ENCODE assay signal across 9 mouse cellular contexts in the genomic region with DNA sequence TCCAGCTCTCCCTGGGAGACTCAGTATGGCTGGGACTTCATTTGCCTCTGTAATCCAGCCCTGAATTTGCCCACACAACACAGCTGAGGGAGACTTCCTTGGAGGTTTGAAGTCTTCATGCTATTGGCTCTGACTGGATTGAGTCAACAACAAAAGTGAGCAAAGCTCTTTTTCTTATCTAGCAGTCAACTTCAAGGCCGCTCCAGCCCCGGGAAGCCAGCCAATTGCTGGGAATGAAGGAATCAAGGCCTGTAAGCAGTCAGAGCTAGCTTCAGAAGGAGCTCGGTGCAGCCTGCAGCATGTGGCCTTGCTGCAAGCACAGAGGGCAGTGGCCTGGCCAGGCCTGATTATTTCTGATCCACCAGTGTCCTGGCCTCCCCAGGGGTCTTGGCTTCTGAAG. TPM values are rescaled to one million over a fixed set of nuclear protein-coding genes. Genes with fewer than 3 reads are reported as not detected.
DNase-seq lines count a peak whose midpoint lies in the region; ATAC-seq and TF ChIP-seq lines count a peak whose summit lies in the region.
"Had no signal": no experiment of that assay in that cellular context is flagged by ENCODE, and none has a peak within 500 bp of the region (broad histone marks: within the 10 kb centered on the region; RNA-seq: fewer than 3 reads in every experiment).

No protein-coding gene starts in this region.

- no peak for TF ChIP-seq POLR2A in kidney, adult 2 months (IDR thresholded peaks at IDR 0.05; ENCODE audit: low read depth, low read length)

- H3K27me3 ChIP-seq in forebrain, embryonic 14.5 days (replicated peaks; ENCODE audit: control insufficient read depth, insufficient read depth, low read length): no peaks in the 10 kb centered on the region
- H3K27me3 ChIP-seq in forebrain, embryonic 11.5 days (ENCODE audit: control insufficient read depth, insufficient read depth, low read length): no peaks in the 10 kb centered on the region
- no peaks in the 10 kb centered on the region for H3K27me3 ChIP-seq in kidney, adult 2 months (replicated peaks; ENCODE audit: control insufficient read depth, insufficient read depth, low read length)
- no peaks in the 10 kb centered on the region for H3K27me3 ChIP-seq in liver, embryonic 13.5 days
- peaks cover 3% of the 10 kb centered on the region; the same call in 1 of the 2 replicates for H3K27me3 ChIP-seq in forebrain, embryonic 12.5 days
- H3K27me3 ChIP-seq: neural tube, embryonic 12.5 days had no signal

- no peak overlapping the region for H3K27ac ChIP-seq in forebrain, embryonic 14.5 days (ENCODE audit: low read depth, low read length)
- H3K27ac ChIP-seq in forebrain, embryonic 11.5 days (ENCODE audit: low read depth, low read length): no peak overlapping the region
- peak overlapping the region; percentile 47; the same call in 1 of the 2 replicates for H3K27ac ChIP-seq in kidney, adult 2 months (ENCODE audit: insufficient read depth, low read depth, low read length)
- H3K27ac ChIP-seq in liver, embryonic 13.5 days: no peak overlapping the region
- no peak overlapping the region for H3K27ac ChIP-seq in forebrain, embryonic 12.5 days
- H3K27ac ChIP-seq: neural tube, embryonic 12.5 days had no signal

- H3K4me2 ChIP-seq in forebrain, embryonic 14.5 days (ENCODE audit: low read length): no peak overlapping the region
- no peak overlapping the region for H3K4me2 ChIP-seq in forebrain, embryonic 11.5 days (ENCODE audit: low read depth, low read length, severe bottlenecking)
- no peak overlapping the region for H3K4me2 ChIP-seq in liver, embryonic 13.5 days
- H3K4me2 ChIP-seq in forebrain, embryonic 12.5 days: no peak overlapping the region
- H3K4me2 ChIP-seq: neural tube, embryonic 12.5 days had no signal

- H3K4me3 ChIP-seq in forebrain, embryonic 14.5 days (ENCODE audit: low read depth, low read length): no peak overlapping the region
- no peak overlapping the region for H3K4me3 ChIP-seq in forebrain, embryonic 11.5 days (ENCODE audit: low read depth, low read length)
- no peak overlapping the region for H3K4me3 ChIP-seq in kidney, adult 2 months (ENCODE audit: insufficient read depth, low read depth, low read length)
- no peak overlapping the region for H3K4me3 ChIP-seq in liver, embryonic 13.5 days (replicated peaks)
- no peak overlapping the region for H3K4me3 ChIP-seq in forebrain, embryonic 12.5 days (replicated peaks)
- H3K4me3 ChIP-seq: neural tube, embryonic 12.5 days had no signal

- H3K9ac ChIP-seq in forebrain, embryonic 14.5 days (ENCODE audit: low read length): no peak overlapping the region
- H3K9ac ChIP-seq in forebrain, embryonic 11.5 days (ENCODE audit: low read length): no peak overlapping the region
- H3K9ac ChIP-seq in liver, embryonic 13.5 days: no peak overlapping the region
- H3K9ac ChIP-seq in forebrain, embryonic 12.5 days: no peak overlapping the region
- H3K9ac ChIP-seq: neural tube, embryonic 12.5 days had no signal

- H3K9me3 ChIP-seq in forebrain, embryonic 14.5 days (replicated peaks; ENCODE audit: control insufficient read depth, low read length): no peaks in the 10 kb centered on the region
- no peaks in the 10 kb centered on the region for H3K9me3 ChIP-seq in forebrain, embryonic 11.5 days (ENCODE audit: control insufficient read depth, low read length)
- H3K9me3 ChIP-seq in liver, embryonic 13.5 days (replicated peaks): no peaks in the 10 kb centered on the region
- H3K9me3 ChIP-seq in forebrain, embryonic 12.5 days: no peaks in the 10 kb centered on the region
- H3K9me3 ChIP-seq: neural tube, embryonic 12.5 days had no signal

- ATAC-seq in forebrain, embryonic 14.5 days: no peak
- ATAC-seq in forebrain, embryonic 11.5 days (replicated peaks; ENCODE audit: low FRiP score): no peak
- ATAC-seq in liver, embryonic 13.5 days (ENCODE audit: low read depth): peak; percentile 45; the same call in 1 of the 2 replicates
- ATAC-seq in forebrain, embryonic 12.5 days (ENCODE audit: low FRiP score): no peak

- no peaks in the 10 kb centered on the region for H3K36me3 ChIP-seq in forebrain, embryonic 14.5 days (ENCODE audit: control insufficient read depth, insufficient read depth, low read length)
- H3K36me3 ChIP-seq in forebrain, embryonic 11.5 days (ENCODE audit: control insufficient read depth, insufficient read depth, low read length): no peaks in the 10 kb centered on the region
- H3K36me3 ChIP-seq in kidney, adult 2 months (ENCODE audit: control insufficient read depth, insufficient read depth, low read length): no peaks in the 10 kb centered on the region
- H3K36me3 ChIP-seq in liver, embryonic 13.5 days: no peaks in the 10 kb centered on the region
- no peaks in the 10 kb centered on the region for H3K36me3 ChIP-seq in forebrain, embryonic 12.5 days (replicated peaks)
- H3K36me3 ChIP-seq: neural tube, embryonic 12.5 days had no signal

- peak; percentile 25 for DNase-seq in forebrain, embryonic 14.5 days (ENCODE audit: low spot score)
- DNase-seq in forebrain, embryonic 11.5 days (ENCODE audit: low spot score): no peak
- DNase-seq in cerebellum, adult 18-20 months: peak; percentile 42
- peak; percentile 94 to 95 for DNase-seq in heart, adult 18-20 months
- peak; percentile 91 for DNase-seq in kidney, adult 2 months
- DNase-seq in liver, embryonic 13.5 days: no peak
- peak; percentile 65 for DNase-seq in right cerebral cortex, postnatal 4 days

- WGBS in forebrain, embryonic 14.5 days: 54% methylated on average over 3 of the region's 3 CpGs
- 65% methylated on average over 3 of the region's 3 CpGs for WGBS in forebrain, embryonic 11.5 days
- 37% methylated on average over 3 of the region's 3 CpGs for WGBS in kidney, adult 2 months
- WGBS in liver, embryonic 13.5 days (ENCODE audit: insufficient replicate concordance): 51% methylated on average over 3 of the region's 3 CpGs
- WGBS in forebrain, embryonic 12.5 days: 58% methylated on average over 3 of the region's 3 CpGs

- no peak for TF ChIP-seq CTCF in kidney, adult 2 months (conservative IDR thresholded peaks at IDR 0.05; ENCODE audit: insufficient read depth, insufficient read length, low read depth, low read length)

- H3K4me1 ChIP-seq in forebrain, embryonic 14.5 days (ENCODE audit: control insufficient read depth, insufficient read depth, low read length): no peaks in the 10 kb centered on the region
- H3K4me1 ChIP-seq in forebrain, embryonic 11.5 days (replicated peaks; ENCODE audit: control insufficient read depth, insufficient read depth, low read length): no peaks in the 10 kb centered on the region
- H3K4me1 ChIP-seq in kidney, adult 2 months (ENCODE audit: control insufficient read depth, insufficient read depth, low read length): no peaks in the 10 kb centered on the region
- H3K4me1 ChIP-seq in liver, embryonic 13.5 days (replicated peaks): peaks cover 3% of the 10 kb centered on the region; the same call in 1 of the 2 replicates
- peaks cover 3% of the 10 kb centered on the region for H3K4me1 ChIP-seq in forebrain, embryonic 12.5 days
- H3K4me1 ChIP-seq: neural tube, embryonic 12.5 days had no signal

RNA-seq across cellular contexts. Expression of gene Doc2b, which starts 16.1 kb away (rescaled TPM):
- polyA plus RNA-seq in forebrain, embryonic 14.5 days (2014; fragmentation: Nextera tagmentation; extraction: Ambion mirVana): 1.5 and 1.8 TPM in 2 replicates
- 0.17 and 0.20 TPM in 2 replicates for polyA plus RNA-seq in forebrain, embryonic 11.5 days (2014; fragmentation: Nextera tagmentation; extraction: Ambion mirVana)
- 1 to 10 TPM; 1.2 to 2.3 TPM for total RNA-seq in heart, adult 18-20 months (2021)
- polyA plus RNA-seq in kidney, adult 2 months (2012; rRNA removed): 0.34 and 0.36 TPM in 2 replicates
- 0.05 and 0.06 TPM in 2 replicates for polyA plus RNA-seq in liver, embryonic 13.5 days (2015; fragmentation: Nextera tagmentation; extraction: Ambion mirVana)
- polyA plus RNA-seq in forebrain, embryonic 12.5 days (2016; fragmentation: Nextera tagmentation; extraction: Ambion mirVana): 0.26 and 0.46 TPM in 2 replicates

Comparison
In these comparisons a context has a peak if more than half of its experiments do, and no peak if none do; other contexts are left out.
1. DNase-seq: peak in forebrain, embryonic 14.5 days (single experiment), cerebellum, adult 18-20 months (2 of 2), heart, adult 18-20 months (2 of 2), kidney, adult 2 months (single experiment) and right cerebral cortex, postnatal 4 days (single experiment); none in forebrain, embryonic 11.5 days (single experiment) and liver, embryonic 13.5 days (single experiment).